Mouse (Mus musculus) spleen, adult 2 months (tissue): ENCODE measurements around the gene Olfr917. TPM values are rescaled to one million over a fixed set of nuclear protein-coding genes. Genes with fewer than 3 reads are reported as not detected.

Source experiments
- DNase-seq, 2 experiments: peaks; one replicate each; pipeline versions ENCODE4 v3.0.0 to v3.0.0-alpha.2; 2012 to 2021; ENCODE audit warnings: low spot score in 2 of 2, low read depth in 1 of 2
- H3K27ac ChIP-seq: fragments of 200-500 bp; 2 replicates; pipeline ENCODE4 v1.5.1; 2012; ENCODE audit warnings: low read length, inconsistent platforms; ENCODE audit not compliant: insufficient read depth
- H3K27me3 ChIP-seq: fragments of 200-500 bp; 2 replicates; pipeline ENCODE4 v1.6.1; 2012; ENCODE audit warnings: mild to moderate bottlenecking, moderate library complexity, low read length, inconsistent platforms; ENCODE audit not compliant: control insufficient read depth, insufficient read depth
- H3K36me3 ChIP-seq: fragments of 200-500 bp; 2 replicates; pipeline ENCODE4 v1.6.1; 2012; ENCODE audit warnings: mild to moderate bottlenecking, low read length, inconsistent platforms; ENCODE audit not compliant: control insufficient read depth, insufficient read depth
- H3K4me1 ChIP-seq: fragments of 200-500 bp; 2 replicates; pipeline ENCODE4 v1.6.1; 2011; ENCODE audit warnings: inconsistent platforms; ENCODE audit not compliant: control insufficient read depth, insufficient read depth, insufficient read length
- H3K4me3 ChIP-seq: fragments of 200-500 bp; 2 replicates; pipeline ENCODE4 v1.5.1; 2011; ENCODE audit warnings: mild to moderate bottlenecking, inconsistent platforms; ENCODE audit not compliant: insufficient read depth, insufficient read length; ENCODE audit errors: extremely low read depth
- CTCF ChIP-seq: fragments of 200-500 bp; IDR thresholded peaks from 2 replicates; pipeline ENCODE4 v1.5.1; 2011; ENCODE audit warnings: mild to moderate bottlenecking, inconsistent platforms; ENCODE audit not compliant: insufficient read depth, insufficient read length, insufficient replicate concordance; ENCODE audit errors: extremely low read depth
- POLR2A ChIP-seq: fragments of 200-500 bp; IDR thresholded peaks from 2 replicates; pipeline ENCODE4 v1.6.1; 2011; ENCODE audit warnings: low read depth, low read length, inconsistent platforms
- WGBS: fragments of 180-500 bp; shearing (Covaris S2); methylation state at CpG from one replicate; pipeline ENCODE4 v1.1.7; 2018; 5-methylcytosine and 5-hydroxymethylcytosine counted together
- polyA plus RNA-seq: library from polyadenylated mRNA; depleted of rRNA; stranded (reverse); fragments of >200 nt; gene quantifications from 2 replicates; pipeline ENCODE4 v1.2.3, GENCODE M21; 2012; rRNA removed

Gene Olfr917
- not detected in 2 replicates for polyA plus RNA-seq

DNA sequence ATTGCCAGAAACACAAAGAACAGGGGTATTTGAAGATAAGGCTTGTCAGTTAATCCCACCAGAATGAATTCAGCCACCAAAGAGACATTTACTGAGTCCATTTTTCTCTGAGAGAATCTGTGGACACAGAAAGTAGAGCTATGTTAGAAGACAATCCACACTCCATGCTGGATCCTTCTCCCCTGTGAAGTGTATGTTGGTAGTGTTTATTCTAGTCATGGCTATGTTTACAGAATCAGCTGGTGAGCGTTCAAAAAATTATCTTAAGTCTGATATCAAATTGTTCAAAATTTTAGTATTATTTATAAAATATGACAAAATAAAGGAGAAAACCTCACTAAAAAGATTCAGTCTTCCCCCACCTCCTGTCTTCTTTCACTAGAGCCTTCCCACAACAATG lies at the start of gene Olfr917:
Olfr917 (minus strand) TSS at position 101 of the 400 bp plus-strand sequence.
- Histone ChIP-seq H3K4me1 (no peaks in the 10 kb centered on the region), H3K4me3 (no peak within 1 kb of the TSS), H3K27me3 (no peaks in the 10 kb centered on the region), H3K27ac (no peak within 1 kb of the TSS), H3K36me3 (no peaks in the 10 kb centered on the region)
- DNase-seq = no peak
- WGBS = 96% methylated on average over 1 of the region's 1 CpGs
- TF ChIP-seq POLR2A (no peak), CTCF (no peak)

DNA sequence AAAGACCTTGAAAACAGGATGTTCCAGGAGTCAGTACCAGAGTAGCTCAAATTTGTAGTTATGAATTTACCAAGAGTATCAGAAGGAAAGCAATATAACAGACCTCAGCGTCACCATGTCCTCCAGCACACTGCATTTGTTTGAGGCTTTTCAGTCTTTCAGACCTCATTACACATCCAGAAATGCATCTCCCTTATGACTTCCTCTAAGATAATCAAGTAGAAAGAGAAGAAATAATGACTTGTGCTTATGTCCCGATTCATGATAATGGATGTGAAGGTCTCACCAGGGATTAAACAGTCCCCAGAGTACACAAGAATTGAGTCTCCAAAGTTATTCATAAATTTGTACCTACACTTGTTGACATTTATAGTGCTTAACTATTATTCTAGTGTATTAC lies 8.9 kb upstream of the Olfr917 start, which contains the start of gene Olfr918:
Olfr918 (minus strand) TSS at position 101 of the 400 bp plus-strand sequence.
- H3K4me3 ChIP-seq = no peak within 1 kb of the TSS
- H3K36me3 ChIP-seq = no peaks in the 10 kb centered on the region
- H3K27ac ChIP-seq = no peak within 1 kb of the TSS
- H3K4me1 ChIP-seq = no peaks in the 10 kb centered on the region
- DNase-seq = no peak
- no peaks in the 10 kb centered on the region for H3K27me3 ChIP-seq
- 82% methylated on average over 2 of the region's 2 CpGs for WGBS
- TF ChIP-seq POLR2A = no peak
- no peak for TF ChIP-seq CTCF

DNA sequence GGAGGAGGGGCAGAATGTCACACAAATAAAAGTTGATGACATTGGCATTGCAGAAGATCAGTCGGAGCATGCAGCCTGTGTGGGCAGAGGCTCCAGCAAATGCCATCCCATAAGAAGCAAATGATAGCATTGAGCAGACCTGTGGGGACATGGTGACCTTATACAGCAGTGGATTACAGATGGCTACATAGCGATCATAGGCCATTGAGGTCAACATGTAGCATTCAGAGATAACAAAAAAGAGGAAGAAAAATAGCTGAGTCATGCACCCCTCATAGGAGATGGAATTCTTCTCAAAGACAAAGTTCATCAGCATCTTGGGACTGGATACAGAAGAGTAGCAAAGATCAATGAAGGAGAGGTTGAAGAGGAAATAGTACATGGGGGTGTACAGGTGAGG lies 7.2 kb upstream of the Olfr917 start:
- TF ChIP-seq CTCF = no peak
- TF ChIP-seq POLR2A = no peak
- no peaks in the 10 kb centered on the region for H3K36me3 ChIP-seq
- no peak for DNase-seq
- no peaks in the 10 kb centered on the region for H3K4me1 ChIP-seq
- H3K4me3 ChIP-seq = no peak overlapping the region
- no peak overlapping the region for H3K27ac ChIP-seq
- no peaks in the 10 kb centered on the region for H3K27me3 ChIP-seq
- WGBS = 64% methylated on average over 2 of the region's 2 CpGs

DNA sequence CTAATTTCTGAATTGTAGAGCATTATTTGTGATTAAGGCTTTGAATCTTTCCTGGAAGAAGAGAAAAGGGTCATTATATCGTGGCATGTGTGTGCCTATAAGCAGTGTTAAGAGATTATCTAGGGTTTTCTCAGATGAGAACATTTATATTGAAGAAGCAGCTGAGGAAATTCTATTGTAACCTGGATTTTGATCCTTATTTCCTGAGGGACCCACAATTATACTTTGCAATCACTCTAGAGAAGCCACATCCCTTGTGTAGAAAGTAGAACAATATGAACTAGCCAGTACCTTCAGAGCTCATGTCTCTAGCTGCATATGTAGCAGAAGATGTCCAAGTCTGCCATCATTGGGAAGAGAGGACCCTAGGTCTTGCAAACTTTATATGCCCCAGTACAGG lies 5.9 kb downstream of the Olfr917 start, which contains the start of gene Olfr916:
Olfr916 (minus strand) TSS at position 101 of the 400 bp plus-strand sequence.
- Histone ChIP-seq H3K27ac (no peak within 1 kb of the TSS), H3K4me1 (no peaks in the 10 kb centered on the region), H3K36me3 (no peaks in the 10 kb centered on the region), H3K4me3 (no peak within 1 kb of the TSS), H3K27me3 (no peaks in the 10 kb centered on the region)
- WGBS = 43% methylated on average over 1 of the region's 1 CpGs
- no peak for DNase-seq
- TF ChIP-seq POLR2A (no peak), CTCF (no peak)

DNA sequence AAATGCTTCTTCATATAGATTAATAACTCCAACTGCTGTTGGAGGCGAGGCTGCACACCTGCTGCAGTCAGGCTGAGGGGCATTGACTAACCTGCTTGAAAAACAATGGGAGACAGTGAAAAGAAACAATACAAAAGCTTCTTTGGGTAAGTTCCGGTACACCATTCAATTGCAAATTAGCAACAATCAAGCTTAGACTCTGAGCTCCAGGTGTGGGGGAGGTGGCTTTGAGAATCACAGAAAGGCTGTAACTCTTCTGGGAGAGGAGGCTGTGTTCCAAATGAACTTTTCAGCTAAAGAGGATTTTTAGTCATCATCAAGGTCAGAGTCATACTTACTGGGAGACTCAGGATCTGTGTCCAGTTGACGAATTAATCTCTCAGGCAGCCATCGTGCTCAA lies 33.2 kb downstream of the Olfr917 start:
- Histone ChIP-seq H3K4me3 (no peak overlapping the region), H3K27ac (no peak overlapping the region), H3K36me3 (no peaks in the 10 kb centered on the region), H3K27me3 (no peaks in the 10 kb centered on the region), H3K4me1 (no peaks in the 10 kb centered on the region)
- no peak for DNase-seq
- TF ChIP-seq POLR2A (no peak), CTCF (no peak)
- WGBS = 86% methylated on average over 4 of the region's 4 CpGs

Other genes starting within 250 kb of the Olfr917 start
- not detected in 2 replicates for gene Olfr901, start 236.4 kb downstream of the Olfr917 start, polyA plus RNA-seq
- not detected in 2 replicates for gene Olfr902, start 218.2 kb downstream of the Olfr917 start, polyA plus RNA-seq
- gene Olfr904, start 202.7 kb downstream of the Olfr917 start, polyA plus RNA-seq = not detected in 2 replicates
- not detected in 2 replicates for gene Olfr905, start 194.7 kb downstream of the Olfr917 start, polyA plus RNA-seq
- gene Olfr906, start 178.8 kb downstream of the Olfr917 start, polyA plus RNA-seq = not detected in 2 replicates
- not detected in 2 replicates for gene Olfr907, start 170.0 kb downstream of the Olfr917 start, polyA plus RNA-seq
- gene Olfr911-ps1, start 144.3 kb downstream of the Olfr917 start, polyA plus RNA-seq = not detected in 2 replicates
- not detected in 2 replicates for gene Olfr910, start 128.0 kb downstream of the Olfr917 start, polyA plus RNA-seq
- not detected in 2 replicates for gene Olfr912, start 85.7 kb downstream of the Olfr917 start, polyA plus RNA-seq
- gene Olfr913, start 73.1 kb downstream of the Olfr917 start, polyA plus RNA-seq = not detected in 2 replicates
- gene Olfr914, start 60.7 kb downstream of the Olfr917 start, polyA plus RNA-seq = not detected in 2 replicates
- not detected in 2 replicates for gene Olfr916, start 6.0 kb downstream of the Olfr917 start, polyA plus RNA-seq
- not detected in 2 replicates for gene Olfr918, start 8.8 kb upstream of the Olfr917 start, polyA plus RNA-seq
- gene Olfr919, start 37.8 kb upstream of the Olfr917 start, polyA plus RNA-seq = not detected in 2 replicates
- 5.1 and 5.5 TPM in 2 replicates for gene Vwa5a, start 52.4 kb upstream of the Olfr917 start, polyA plus RNA-seq
- 0.05 and 0.06 TPM in 2 replicates for gene Olfr920, start 86.5 kb upstream of the Olfr917 start, polyA plus RNA-seq
- gene Olfr921, start 107.2 kb upstream of the Olfr917 start, polyA plus RNA-seq = not detected in 2 replicates
- not detected in 2 replicates for gene Olfr922, start 148.8 kb upstream of the Olfr917 start, polyA plus RNA-seq
- gene Olfr923, start 160.7 kb upstream of the Olfr917 start, polyA plus RNA-seq = not detected in 2 replicates
- gene Olfr924, start 178.6 kb upstream of the Olfr917 start, polyA plus RNA-seq = not detected in 2 replicates
- gene Olfr26, start 189.2 kb upstream of the Olfr917 start, polyA plus RNA-seq = not detected in 2 replicates
- not detected in 2 replicates for gene Olfr926, start 211.3 kb upstream of the Olfr917 start, polyA plus RNA-seq